Mouse (Mus musculus): ENCODE data around the gene Ndel1. TPM values are rescaled to one million over a fixed set of nuclear protein-coding genes. Genes with fewer than 3 reads are reported as not detected.

The Ndel1 gene
- total and polyA plus RNA-seq, 3 experiments, result 31.1 to 46.9 (median 35.2) TPM

- H3K4me1 ChIP-seq (ENCODE audit: control insufficient read depth in 1 of 2, insufficient read depth in 2 of 2), result peaks cover 11 to 14% of the 10 kb centered on the region in 2 experiments
- H3K36me3 ChIP-seq (replicated peaks in 1 of 2; ENCODE audit: control insufficient read depth in 1 of 2, insufficient read depth in 1 of 2, low read length in 1 of 2), result no peaks in the 10 kb centered on the region
- H3K79me2 ChIP-seq (replicated peaks; ENCODE audit: control insufficient read depth, extremely low read depth, insufficient read depth, poor library complexity, severe bottlenecking), result no peaks in the 10 kb centered on the region
- no peak overlapping the region for H3K27ac ChIP-seq (ENCODE audit: insufficient read depth, low read depth)
- H3K9ac ChIP-seq (ENCODE audit: insufficient read depth, low read depth), result no peak overlapping the region
- no peaks in the 10 kb centered on the region for H3K9me3 ChIP-seq (replicated peaks; ENCODE audit: low read length)
- TF ChIP-seq BHLHE40 (IDR thresholded peaks at IDR 0.05; ENCODE audit: low read depth, low read length), result 0 out of 2 replicates have a peak, but pooled peaks have one; percentile 5
- no peak for TF ChIP-seq MAX (IDR thresholded peaks at IDR 0.05; ENCODE audit: low read length)
- in situ Hi-C loops (cut with MboI; ENCODE audit: low pct_ligation_motif_present, low pct_unique_long_range_greater_than_20kb, low sequenced_read_pairs), result loop anchor here (5.0 kb wide), 1 partner anchor 40 kb away; no protein-coding TSS in a partner anchor
- dilution Hi-C loops (cut with MboI; ENCODE audit: extremely low pct_ligation_motif_present, extremely low pct_unique_long_range_greater_than_20kb, low sequenced_read_pairs), result no loop called here
- no peak for DNase-seq (ENCODE audit: extremely low read depth)
- no peak overlapping the region for H3K4me3 ChIP-seq (replicated peaks in 1 of 3; ENCODE audit: low read depth in 2 of 3, low read length in 2 of 3, poor library complexity in 1 of 3)
- no peaks in the 10 kb centered on the region for H3K27me3 ChIP-seq (replicated peaks)
- H3K4me2 ChIP-seq (ENCODE audit: insufficient read depth, low read depth, poor library complexity, severe bottlenecking), result no peak overlapping the region
Measured at GRCm38 (mm10) chr11:68782336-68782735, 89.3 kb downstream of the Ndel1 start.

GRCm38 (mm10) chr11:68780466-68781114 lies 91.1 kb downstream of the Ndel1 start:
- H3K4me2 ChIP-seq (ENCODE audit: insufficient read depth, low read depth, poor library complexity, severe bottlenecking), result no peak overlapping the region
- no peaks in the 10 kb centered on the region for H3K36me3 ChIP-seq (replicated peaks in 1 of 2; ENCODE audit: control insufficient read depth in 1 of 2, insufficient read depth in 1 of 2, low read length in 1 of 2)
- H3K4me1 ChIP-seq (ENCODE audit: control insufficient read depth in 1 of 2, insufficient read depth in 2 of 2), result peaks cover 11% of the 10 kb centered on the region in 2 experiments
- no peaks in the 10 kb centered on the region for H3K9me3 ChIP-seq (replicated peaks; ENCODE audit: low read length)
- DNase-seq (ENCODE audit: extremely low read depth), result no peak
- H3K9ac ChIP-seq (ENCODE audit: insufficient read depth, low read depth), result no peak overlapping the region
- in situ Hi-C loops (cut with MboI; ENCODE audit: low pct_ligation_motif_present, low pct_unique_long_range_greater_than_20kb, low sequenced_read_pairs), result loop anchor here (5.0 kb wide), 1 partner anchor 38 kb away; no protein-coding TSS in a partner anchor
- no peak for TF ChIP-seq SIN3A (IDR thresholded peaks at IDR 0.05; ENCODE audit: low read length)
- no peak for TF ChIP-seq NRF1 (IDR thresholded peaks at IDR 0.05; ENCODE audit: low read depth, low read length)
- TF ChIP-seq ZMIZ1 (IDR thresholded peaks at IDR 0.05; ENCODE audit: low read depth, low read length), result no peak
- no peak for TF ChIP-seq TCF12 (IDR thresholded peaks at IDR 0.05; ENCODE audit: low read depth, low read length)
- TF ChIP-seq RAD21 (IDR thresholded peaks at IDR 0.05; ENCODE audit: low read depth, low read length), result no peak
- no peak for TF ChIP-seq JUN (IDR thresholded peaks at IDR 0.05; ENCODE audit: insufficient read depth, low read depth, low read length)
- no peak for TF ChIP-seq GABPA (IDR thresholded peaks at IDR 0.05; ENCODE audit: insufficient replicate concordance, low read depth, low read length)
- no peak for TF ChIP-seq CTCF (conservative IDR thresholded peaks at IDR 0.05 in 1 of 2, IDR thresholded peaks at IDR 0.05 in 1 of 2; ENCODE audit: low read depth in 2 of 2, low read length in 2 of 2)
- TF ChIP-seq CHD1 (IDR thresholded peaks at IDR 0.05; ENCODE audit: low read depth, low read length), result no peak
- TF ChIP-seq ELF1 (IDR thresholded peaks at IDR 0.05; ENCODE audit: low read depth, low read length), result no peak
- no peak for TF ChIP-seq MAFK (IDR thresholded peaks at IDR 0.05; ENCODE audit: insufficient replicate concordance, low read length)
- H3K4me3 ChIP-seq (replicated peaks in 1 of 3; ENCODE audit: low read depth in 2 of 3, low read length in 2 of 3, poor library complexity in 1 of 3), result no peak overlapping the region
- H3K79me2 ChIP-seq (replicated peaks; ENCODE audit: control insufficient read depth, extremely low read depth, insufficient read depth, poor library complexity, severe bottlenecking), result no peaks in the 10 kb centered on the region
- dilution Hi-C loops (cut with MboI; ENCODE audit: extremely low pct_ligation_motif_present, extremely low pct_unique_long_range_greater_than_20kb, low sequenced_read_pairs), result no loop called here
- H3K27me3 ChIP-seq (replicated peaks), result no peaks in the 10 kb centered on the region
- H3K27ac ChIP-seq (ENCODE audit: insufficient read depth, low read depth), result no peak overlapping the region
